Mouse (Mus musculus) monocyte, adult 2 months (primary cell): Measurements from ENCODE around the gene Itpa.
A peak's percentile ranks its signal among the peaks of the same experiment; 100 is the strongest.
"Not testable (repeated sequence)": the region's sequence is repeated elsewhere in the genome, so short reads cannot be mapped to it uniquely, and the experiment has no call there.

Source experiments
- DNase-seq, 2 experiments: peaks; one replicate each; pipeline ENCODE4 v3.0.0; 2022; ENCODE audit warnings: low spot score in 2 of 2, low read depth in 1 of 2

Gene Itpa

DNA sequence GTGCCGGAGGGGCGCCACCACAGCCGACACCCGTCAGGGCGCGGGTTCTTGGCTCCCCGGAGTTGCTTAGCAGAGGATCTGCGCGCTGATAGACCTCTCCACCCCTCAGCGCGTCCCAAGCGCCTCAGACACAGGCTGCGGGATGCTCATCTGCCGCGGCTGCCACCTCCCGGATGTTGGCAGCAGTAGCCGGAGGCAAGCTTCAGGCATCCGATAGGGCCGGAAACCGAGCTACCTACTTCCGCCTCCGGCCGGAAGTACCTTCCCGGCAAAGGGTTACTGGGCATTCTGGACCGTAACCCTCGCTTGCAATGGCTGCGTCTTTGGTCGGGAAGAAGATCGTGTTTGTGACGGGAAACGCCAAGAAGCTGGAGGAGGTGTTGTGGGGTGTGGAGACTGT lies at the start of gene Itpa:
TSS of gene Itpa (plus strand) at position 52 of the 400 bp plus-strand sequence.
- peak; percentile 55 to 61 for DNase-seq

DNA sequence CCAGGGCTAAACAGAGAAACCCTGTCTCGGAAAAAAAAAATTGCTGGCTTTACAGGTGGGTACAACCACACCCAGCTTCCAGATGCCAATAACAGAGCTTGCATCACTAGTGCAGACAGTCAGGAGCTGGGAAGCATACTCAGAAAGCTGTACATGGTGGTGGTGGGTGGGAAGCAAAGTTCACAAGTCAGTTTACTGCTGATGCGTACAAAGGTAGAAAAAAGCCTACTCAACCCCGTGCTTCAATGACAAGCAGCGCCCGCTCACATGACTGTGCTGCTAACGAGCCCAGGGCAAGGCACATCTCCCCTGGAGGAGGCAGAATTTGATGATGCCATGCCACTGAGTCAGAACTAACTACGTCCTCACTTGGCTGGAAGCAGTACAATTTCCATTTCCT lies 48.4 kb upstream of the Itpa start:
- no peak for DNase-seq

DNA sequence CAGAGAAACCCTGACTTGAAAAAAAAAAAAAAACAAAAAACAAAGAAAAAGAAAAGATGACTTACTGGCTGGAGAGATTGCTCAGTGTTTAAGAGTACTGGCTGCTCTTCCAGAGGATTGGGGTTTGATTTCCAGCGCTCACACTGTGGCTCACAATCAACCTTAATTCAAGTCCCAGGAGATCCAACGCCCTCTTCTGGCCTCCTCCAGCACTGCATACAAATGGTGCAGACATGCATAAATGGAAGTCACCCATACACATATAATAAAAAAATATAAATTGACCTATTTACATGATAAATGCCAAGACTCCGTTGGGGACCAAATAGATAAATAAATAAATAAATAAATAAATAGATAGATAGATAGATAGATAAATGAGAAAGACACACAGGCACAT lies 39.0 kb upstream of the Itpa start:
- no peak for DNase-seq

DNA sequence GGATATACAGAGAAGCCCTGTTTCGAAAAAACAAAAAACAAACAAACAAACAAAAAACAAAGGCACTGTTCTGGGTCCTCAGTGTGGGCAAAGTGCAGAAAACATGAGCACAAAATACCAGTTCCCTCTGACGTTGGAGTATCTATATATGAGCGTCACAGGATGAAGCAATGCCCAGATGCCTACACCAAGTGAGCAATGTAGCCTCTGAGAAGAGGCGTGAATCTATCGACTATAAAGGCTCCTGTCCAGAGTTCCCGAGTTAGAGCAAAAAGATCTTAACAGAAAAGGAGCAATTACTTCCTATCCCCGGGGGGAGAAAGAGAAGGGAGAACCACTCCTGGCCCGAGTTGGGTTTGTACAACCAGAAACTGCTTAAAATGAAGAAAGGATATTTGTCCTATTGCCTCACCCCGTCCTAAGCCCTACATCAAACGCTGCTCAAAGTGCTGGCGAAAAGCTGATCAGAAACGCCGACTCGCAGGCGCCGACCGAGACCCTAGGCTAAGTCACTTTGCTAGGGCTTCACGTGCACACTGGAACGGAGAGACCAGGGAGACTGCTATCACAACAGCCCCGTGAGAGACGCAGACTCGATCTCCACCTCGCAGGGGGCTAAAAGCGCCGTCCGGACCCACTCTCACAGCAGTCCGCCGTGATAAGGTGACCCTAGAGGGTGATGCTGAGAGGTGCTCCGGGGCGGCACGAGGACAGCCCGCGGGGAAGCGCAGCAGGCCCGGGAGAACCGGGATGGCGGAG lies 38.2 kb upstream of the Itpa start:
- no peak for DNase-seq

DNA sequence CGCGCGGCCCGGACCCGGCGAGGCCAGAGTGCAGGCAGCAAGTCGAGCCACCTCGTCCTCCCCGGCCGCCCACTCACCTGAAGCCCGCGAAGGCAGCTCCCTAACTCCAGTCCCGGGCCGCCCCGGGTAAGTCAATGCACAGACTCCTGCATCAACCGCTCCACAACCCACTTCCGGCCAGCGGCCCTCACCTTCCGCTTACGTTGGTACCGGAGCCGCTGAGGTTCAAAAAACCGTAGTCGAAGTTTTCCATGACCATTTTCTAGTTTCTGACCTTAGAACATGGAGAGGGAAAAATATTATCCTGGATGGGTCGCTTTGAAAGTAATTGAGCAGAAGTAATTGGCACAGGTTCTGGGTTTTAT lies 37.6 kb upstream of the Itpa start, which contains the start of the genes Fastkd5 and Ubox5:
TSS of gene Fastkd5 (minus strand) at position 189 of the 365 bp plus-strand sequence.
TSS of gene Ubox5 (minus strand) at position 200 of the 365 bp plus-strand sequence.
- peak; percentile 67 to 76 for DNase-seq

DNA sequence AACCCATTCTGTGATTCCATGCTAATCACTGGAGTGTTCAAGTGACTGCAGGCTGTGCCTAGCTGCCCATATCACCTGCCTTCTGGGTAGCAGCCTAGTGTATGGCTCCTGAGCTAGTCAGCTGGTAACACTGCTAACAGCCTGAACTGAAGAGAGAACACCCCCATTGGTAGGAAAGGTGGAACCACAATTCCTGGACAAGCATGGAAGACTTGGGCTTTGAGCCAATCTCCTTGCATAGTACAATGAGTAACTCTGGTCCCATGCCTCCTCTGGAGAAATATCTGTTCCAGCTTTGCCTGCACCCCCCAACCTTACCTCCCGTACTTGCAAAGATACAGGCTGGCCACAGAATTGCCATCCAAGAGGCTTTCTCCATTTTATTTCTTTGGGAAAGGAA lies 35.0 kb upstream of the Itpa start:
- DNase-seq = no peak

DNA sequence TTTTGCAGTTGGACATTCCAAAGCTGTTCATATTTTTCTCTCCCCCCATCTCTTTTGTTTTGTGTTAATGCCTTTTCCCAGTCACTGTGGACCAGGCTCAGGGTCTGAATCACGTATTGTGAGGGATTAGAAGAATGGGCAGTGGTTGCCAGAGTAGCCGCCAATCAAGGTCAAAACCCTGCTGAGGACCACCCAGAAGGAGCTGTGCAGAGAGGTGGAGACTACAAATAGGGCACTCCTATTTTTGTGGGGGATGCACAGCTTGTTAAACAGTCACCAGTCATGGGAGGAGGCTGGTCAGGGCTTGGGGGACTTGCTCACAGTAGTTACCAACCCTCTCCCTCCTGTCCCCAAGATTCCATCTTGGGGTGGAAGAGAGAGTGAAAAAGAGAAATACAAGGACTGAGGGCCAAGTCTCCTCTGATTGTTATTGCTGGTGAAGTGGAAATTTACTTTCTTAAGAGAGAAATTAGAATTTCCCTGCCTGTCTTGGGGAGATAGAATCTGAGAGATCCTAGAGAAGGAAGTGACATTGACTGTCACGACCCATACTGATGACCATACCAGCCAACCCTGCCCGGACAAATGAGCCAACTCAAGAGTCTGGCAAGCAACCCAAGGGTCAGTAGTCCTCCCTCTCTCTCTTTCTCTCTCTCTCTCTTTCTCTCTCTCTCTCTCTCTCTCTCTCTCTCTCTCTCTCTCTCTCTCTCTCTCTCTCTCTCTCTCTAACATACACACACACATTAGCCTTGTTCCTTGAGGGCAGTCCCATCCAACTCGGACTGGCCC lies 34.3 kb upstream of the Itpa start:
- DNase-seq = no peak

DNA sequence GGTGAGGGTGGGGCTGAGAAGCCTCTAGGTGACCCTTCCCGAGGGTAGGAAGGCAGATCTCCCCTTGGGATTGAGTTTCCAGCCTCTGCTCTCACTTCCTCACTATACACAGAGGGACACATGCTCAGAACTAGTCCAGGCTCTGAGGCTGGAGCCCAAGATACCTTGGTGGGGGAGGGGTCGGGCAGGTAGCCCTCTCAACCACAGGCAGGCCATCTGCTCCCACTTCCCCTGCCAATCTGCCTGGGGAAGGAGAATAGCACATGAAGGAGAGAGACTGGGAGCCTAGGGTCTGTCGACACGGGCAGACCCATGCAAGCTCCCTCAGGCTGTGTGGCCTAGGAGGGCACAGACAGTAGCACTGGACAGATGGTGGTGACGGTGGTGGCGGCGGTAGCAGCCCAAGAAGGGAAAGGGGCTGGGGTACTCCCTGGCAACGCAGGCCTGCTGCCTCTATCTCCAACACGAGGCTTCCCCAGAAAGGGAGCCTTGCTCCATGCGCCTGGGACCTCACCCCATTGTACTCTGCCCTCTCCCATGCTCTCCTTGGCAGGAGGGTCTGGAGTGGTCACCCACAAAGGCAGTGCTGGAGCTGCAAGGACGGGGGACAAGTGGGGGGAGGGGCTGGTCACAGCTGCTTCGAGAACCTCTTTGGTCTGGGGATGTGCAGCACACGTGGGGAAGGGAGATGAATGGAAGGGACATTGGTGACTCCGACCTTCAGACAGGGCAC lies 33.2 kb upstream of the Itpa start:
- DNase-seq = no peak

DNA sequence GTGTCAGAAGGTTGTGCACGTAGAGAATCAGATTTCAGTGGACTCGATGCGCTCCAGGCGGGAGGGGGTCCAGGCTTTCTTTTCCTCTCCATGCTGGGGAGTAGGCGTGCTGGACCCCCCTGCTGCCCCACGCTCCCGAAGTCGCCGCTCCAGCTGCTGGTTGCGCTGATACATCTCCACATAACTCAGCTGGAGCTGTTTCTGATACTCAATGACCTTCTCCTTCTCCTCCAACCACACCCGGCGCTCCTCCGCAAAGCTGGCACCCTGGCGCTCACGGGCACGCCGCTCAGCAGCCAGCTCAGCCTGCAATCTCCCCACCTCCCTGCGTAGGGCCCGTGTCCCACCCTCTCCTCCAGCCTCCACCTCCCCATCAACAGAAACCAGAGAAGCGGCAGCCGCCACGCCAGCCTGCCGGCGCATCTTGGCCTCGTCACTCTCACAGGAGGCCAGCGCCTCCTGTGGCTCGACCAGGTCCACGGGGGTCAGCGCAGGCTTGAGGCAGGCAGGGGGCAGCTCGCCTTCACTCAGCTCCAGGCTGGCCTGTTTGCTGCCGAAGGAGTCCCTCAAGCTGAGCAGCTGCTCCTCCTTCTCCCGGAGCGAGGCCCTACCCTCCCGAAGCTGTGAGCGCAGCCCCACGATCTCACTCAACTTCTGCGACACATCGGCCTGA lies 32.5 kb upstream of the Itpa start:
- DNase-seq = no peak

DNA sequence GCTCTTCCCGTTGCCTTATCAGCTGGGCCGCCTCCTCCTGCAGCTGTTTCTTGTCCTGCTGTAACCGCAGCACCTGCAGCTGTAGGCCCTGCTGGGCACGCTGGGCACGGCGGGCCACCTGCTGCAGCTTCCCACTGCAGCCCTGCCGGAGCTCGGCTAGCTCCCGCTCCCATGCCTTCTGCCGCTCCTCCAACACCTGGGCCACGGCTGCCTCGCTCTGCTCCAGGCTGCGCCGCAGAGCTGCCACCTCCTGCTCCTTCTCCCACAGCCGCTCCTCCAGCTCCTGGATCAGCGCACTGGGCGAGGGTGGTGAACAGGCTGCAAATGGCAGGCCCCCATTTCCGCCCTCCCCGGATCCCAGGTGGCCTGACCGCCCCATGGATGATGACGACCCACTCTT lies 31.6 kb upstream of the Itpa start:
- no peak for DNase-seq

DNA sequence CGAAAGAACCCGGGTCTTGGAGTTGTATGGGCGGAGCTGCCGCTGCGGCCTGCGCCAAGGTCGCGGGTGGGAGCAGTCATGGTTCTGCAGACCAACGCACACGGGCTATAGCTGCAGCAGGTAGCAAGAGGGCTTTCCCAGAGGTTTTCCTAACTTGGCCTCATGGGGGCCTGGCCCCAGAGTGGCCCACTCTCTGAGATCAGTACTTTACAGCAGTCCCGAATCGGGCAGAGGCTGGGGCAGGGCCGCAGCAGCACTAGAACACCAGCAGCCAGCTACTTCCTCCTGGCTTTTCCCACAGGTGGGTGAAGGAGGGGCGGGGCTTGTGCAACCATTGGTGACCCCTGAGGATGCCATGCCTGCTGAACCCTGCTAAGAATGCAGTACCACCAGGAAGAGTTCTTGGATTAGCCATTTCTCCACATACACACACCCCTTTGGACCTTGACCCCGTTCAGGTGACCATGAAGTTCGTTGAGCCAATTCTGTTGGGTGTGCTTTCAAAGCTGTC lies 29.3 kb upstream of the Itpa start:
- no peak for DNase-seq

DNA sequence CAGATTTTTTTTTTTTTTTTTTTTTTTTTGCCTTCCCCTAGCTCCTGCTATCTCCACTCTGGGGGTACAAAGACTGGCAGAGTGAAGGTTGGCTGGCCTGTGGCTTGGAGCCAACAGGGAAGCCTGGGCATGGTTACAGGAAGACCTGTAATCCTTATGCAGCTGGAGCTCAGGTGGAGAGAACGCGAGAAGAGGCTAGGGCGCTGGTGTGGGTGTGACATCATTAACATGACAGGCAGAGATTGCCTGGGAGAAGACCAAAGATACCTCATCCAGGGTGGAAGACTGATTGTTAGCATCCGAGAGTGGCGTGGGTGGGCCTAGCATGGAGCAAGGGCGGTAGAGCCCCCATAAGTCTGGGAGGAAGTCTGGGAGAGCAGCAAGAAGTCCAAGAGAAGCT lies 28.1 kb upstream of the Itpa start:
- no peak for DNase-seq

DNA sequence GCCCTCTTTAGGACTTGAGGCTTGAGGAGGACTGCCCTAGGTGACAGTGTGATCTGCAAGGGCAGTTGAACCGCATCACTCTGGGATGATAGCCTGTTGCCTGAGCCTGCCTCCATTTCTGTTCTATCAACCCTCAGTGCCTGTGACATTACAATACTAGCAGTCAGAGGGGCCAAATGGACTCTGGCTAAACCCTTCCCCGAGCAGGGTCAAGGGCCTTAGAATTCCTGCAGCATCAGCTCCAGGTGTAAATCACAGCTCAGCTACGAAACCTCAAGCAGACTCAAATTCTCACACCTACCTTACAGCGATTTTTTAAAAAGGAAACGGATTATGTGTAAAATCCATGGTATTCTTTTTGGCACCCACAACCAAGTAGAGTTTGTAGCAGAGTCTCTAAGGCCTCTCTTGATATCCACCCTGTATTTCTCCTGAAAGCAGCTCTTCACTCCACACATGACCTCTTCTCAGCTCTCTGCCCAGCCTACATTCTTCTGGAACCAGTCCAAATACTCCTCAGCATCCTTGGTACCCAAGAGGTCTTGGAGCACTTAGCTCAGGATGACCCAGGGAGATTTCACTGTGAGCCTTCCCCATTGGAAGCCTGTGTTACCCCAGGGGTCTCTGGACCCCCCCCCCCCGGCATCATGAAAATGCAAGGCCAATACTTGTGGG lies 25.9 kb upstream of the Itpa start:
- DNase-seq = no peak

DNA sequence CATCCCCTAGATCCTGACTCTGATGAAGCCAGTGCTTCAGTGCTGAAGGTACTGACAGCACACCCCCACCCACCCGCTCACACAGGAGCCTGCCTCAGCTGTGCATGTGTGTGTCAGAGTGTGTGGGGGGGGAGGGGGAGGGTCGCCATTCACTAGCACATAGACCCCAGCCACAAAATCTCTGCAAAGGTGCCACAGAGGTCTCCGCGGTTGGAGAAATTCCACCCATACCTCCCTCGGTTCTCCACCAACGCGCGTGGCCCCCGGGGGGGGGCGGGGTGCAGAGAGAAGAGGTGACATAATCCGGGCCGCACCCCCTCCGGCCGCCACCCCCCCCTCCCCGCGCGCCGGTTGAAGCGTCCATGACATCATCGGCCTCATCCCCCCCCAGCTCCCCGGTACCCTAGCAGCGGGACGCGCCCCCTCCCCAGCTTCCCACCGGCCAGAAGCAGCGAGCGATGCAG lies 25.2 kb upstream of the Itpa start:
- DNase-seq = no peak

DNA sequence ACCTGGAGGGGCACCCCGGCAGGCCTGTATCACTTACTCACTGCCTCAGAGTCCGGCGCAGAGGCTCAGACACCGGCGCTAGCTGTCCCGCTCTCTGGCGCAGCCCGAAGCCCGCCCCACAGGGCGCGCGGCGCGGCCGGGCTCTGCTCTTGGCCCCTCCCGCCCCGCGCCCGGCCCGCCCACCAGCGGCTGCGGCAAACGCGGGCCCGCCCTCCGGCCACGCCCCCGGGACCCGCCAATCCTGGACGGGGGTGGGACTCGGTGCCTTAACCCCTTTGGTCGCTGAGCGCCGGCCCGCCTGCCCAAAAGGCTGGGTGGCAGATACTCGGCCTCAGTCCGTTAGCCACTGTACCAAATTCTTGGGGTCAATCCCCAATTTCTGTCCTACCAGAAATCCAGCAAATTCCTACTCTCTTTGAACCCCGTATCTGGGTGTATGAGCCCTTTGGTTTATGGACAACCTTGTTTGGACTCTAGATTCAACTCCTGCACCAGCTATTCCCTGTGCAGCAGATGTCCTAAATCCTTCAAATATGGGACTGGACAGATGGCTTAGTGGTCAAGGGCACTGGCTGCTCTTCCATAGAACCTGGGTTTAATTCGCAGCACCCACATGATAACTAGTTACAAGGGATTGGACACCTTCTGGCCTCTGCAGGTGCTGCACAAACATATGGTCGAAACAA lies 24.6 kb upstream of the Itpa start, which contains the start of gene Lzts3:
TSS of gene Lzts3 (minus strand) at position 120 of the 686 bp plus-strand sequence.
- peak; percentile 59 to 72 for DNase-seq

DNA sequence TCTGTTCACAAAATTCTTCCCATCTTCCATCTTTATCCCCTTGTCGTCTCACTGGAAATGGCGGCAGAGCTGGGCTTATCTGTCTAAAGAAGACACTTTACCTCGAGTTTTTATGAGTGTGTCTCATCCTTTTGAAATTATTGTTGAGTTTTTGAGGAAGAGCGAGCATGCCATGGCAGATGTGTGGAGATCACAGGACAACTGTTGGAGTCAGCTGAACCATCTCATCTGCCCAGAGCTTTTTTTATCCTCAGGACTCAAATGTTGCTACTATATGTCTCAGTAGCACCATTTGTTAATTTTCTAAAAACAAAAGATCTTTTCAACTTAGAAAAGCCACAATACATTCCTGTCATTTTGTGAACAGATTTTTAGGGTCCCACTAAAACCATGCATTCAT lies 22.2 kb upstream of the Itpa start:
- DNase-seq = no peak

DNA sequence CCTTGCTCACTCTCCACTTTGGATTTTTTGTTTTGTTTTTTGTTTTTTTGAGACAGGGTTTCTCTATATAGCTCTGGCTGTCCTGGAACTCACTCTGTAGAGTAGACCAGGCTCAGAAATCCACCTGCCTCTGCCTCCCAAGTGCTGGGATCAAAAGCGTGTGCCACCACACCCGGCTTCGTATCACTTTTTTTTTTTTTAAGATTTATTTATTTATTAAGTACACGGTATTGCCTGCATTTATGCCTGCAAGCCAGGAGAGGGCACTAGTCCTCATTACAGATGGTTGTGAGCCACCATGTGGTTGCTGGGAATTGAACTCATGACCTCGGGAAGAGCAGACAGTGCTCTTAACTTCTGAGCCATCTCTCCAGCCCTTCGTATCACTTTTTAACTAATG lies 18.4 kb upstream of the Itpa start:
- DNase-seq = not testable (repeated sequence)

DNA sequence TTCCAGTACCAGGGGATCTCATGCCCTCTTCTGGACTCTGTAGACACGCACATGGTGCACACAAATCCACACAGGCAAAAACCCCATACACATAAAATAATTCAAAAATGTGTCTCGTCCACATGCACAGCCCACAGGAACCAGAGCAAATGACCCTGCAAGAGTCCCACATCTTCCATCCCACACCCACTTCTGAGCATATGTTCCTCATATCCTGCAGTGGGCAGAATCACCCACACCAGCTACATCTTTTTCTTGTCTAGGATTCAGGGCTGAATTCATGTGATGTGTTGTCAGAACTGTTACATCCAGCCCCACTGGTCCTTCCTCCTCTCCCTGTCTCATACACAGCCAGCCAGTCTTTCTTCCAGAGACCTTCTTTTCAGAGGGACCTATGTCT lies 14.1 kb upstream of the Itpa start:
- DNase-seq = no peak

DNA sequence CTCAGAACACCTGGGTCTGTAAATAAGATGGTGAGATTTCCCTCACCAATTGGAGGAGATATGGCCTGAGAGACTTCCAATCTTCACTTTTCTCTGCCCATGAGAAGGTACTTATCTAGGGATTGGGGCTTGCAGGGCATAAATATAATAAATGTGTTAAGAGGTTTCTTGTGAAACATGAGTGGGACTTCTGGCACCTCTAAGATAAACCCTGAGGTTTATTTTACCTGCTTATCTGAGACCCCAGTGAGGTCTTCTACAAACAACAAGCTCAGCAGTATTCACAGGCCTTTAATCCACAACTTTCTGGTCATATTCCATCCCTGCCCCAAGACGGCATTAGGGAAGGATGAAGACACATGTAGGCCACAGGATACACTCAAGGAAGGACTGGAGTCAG lies 13.7 kb upstream of the Itpa start:
- no peak for DNase-seq
